Mouse (Mus musculus): ENCODE measurements around the gene Stum. TPM values are rescaled to one million over a fixed set of nuclear protein-coding genes. Genes with fewer than 3 reads are reported as not detected.

Stum gene
- total RNA-seq (2014; rRNA removed) (59.7 and 80.7 TPM in 2 replicates), polyA plus RNA-seq (2015; fragmentation: Nextera tagmentation; extraction: Ambion mirVana) (15.2 and 16.7 TPM in 2 replicates)

DNA sequence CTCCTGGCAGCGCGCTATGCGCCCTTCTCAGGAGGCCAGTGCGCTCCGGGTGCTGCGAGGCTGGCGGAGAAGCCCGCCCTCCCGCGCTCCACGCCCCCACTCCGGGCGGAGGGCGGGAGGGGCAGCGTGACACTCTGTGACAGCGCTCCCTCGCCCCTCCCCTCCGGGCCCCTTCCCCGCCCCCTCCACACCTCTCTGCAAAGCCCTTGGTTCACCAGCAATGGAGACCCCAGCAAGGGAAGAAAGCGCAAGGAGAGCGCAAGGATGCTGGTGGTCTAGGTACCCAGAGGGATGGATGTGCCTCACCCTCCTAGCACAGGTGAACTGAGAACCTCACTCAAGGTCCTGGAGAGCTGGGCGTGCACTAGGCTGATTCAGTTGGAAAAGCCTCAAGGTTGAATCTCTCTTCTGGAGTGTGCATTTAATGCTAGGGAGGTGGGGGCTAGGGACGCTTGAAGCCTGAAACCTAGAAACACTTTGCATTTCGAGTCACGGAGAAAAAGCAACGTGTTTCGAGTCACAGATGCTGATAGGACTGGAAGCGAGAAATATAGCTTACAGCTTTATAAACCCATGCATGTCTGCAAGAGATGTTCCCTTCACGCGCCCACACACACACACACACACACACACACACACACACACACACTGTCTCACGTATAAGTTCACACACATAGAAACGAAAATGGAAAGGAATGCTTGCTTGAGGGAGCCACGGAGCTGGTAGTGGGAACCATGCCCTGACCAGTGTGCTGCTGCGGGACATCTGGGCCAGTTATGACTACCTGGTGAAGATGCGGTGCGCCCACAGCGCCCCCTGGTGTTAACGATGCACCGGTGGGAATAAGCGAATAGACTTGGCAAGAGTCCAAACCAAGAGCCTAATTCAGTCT, at the start of gene Stum:
TSS of gene Stum (minus strand) at position 106 of the 893 bp plus-strand sequence.
- Histone ChIP-seq H3K36me3 (ENCODE audit: insufficient read depth) (no peaks in the 10 kb centered on the region), H3K4me1 (ENCODE audit: insufficient read depth) (peaks cover 4% of the 10 kb centered on the region; the same call in 1 of the 2 replicates), H3K9me3 (ENCODE audit: low read length) (no peaks in the 10 kb centered on the region), H3K9ac (peak within 1 kb of the TSS; percentile 68), H3K4me2 (ENCODE audit: low read depth) (peak within 1 kb of the TSS; percentile 89), H3K27me3 (ENCODE audit: insufficient read depth, low read length) (peaks cover 5% of the 10 kb centered on the region; the same call in 1 of the 2 replicates), H3K27ac (ENCODE audit: low read depth, low read length) (peak within 1 kb of the TSS; percentile 45; the same call in 1 of the 2 replicates), H3K4me3 (ENCODE audit: low read depth, low read length) (peak within 1 kb of the TSS; percentile 54)
- peak; percentile 80 for ATAC-seq
- TF ChIP-seq CTCF (IDR thresholded peaks at IDR 0.05; ENCODE audit: low read depth): peak; percentile 87
- DNase-seq: peak; percentile 83
- 4% methylated on average over 39 of the region's 40 CpGs for WGBS

DNA sequence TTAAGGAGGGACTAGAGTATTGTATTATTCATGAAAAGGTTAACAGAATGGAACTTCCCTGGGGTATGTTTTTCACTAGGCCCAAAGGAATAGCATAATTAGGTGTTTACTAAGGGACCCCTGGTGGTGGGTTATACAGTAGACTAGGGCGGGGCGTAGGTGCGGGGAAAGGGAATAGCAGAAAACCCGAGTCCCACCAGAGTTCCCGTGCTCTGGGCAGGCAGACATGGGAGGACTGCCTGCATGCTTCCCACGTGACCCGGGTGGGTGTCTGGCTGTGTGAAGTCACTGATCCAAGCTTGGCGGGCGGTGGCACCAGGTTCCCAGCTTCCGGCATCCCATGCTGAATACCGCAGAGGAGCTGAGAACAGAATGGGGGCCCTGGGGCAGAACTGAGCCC, 49.4 kb upstream of the Stum start:
- Histone ChIP-seq H3K4me1 (ENCODE audit: insufficient read depth) (no peaks in the 10 kb centered on the region), H3K27me3 (ENCODE audit: insufficient read depth, low read length) (no peaks in the 10 kb centered on the region), H3K27ac (ENCODE audit: low read depth, low read length) (no peak overlapping the region), H3K4me2 (ENCODE audit: low read depth) (no peak overlapping the region), H3K4me3 (ENCODE audit: low read depth, low read length) (no peak overlapping the region), H3K9ac (no peak overlapping the region), H3K9me3 (ENCODE audit: low read length) (no peaks in the 10 kb centered on the region; the same call in 1 of the 2 replicates), H3K36me3 (ENCODE audit: insufficient read depth) (no peaks in the 10 kb centered on the region)
- DNase-seq (no peak), ATAC-seq (no peak)
- TF ChIP-seq CTCF (IDR thresholded peaks at IDR 0.05; ENCODE audit: low read depth): no peak
- 94% methylated on average over 11 of the region's 11 CpGs for WGBS

DNA sequence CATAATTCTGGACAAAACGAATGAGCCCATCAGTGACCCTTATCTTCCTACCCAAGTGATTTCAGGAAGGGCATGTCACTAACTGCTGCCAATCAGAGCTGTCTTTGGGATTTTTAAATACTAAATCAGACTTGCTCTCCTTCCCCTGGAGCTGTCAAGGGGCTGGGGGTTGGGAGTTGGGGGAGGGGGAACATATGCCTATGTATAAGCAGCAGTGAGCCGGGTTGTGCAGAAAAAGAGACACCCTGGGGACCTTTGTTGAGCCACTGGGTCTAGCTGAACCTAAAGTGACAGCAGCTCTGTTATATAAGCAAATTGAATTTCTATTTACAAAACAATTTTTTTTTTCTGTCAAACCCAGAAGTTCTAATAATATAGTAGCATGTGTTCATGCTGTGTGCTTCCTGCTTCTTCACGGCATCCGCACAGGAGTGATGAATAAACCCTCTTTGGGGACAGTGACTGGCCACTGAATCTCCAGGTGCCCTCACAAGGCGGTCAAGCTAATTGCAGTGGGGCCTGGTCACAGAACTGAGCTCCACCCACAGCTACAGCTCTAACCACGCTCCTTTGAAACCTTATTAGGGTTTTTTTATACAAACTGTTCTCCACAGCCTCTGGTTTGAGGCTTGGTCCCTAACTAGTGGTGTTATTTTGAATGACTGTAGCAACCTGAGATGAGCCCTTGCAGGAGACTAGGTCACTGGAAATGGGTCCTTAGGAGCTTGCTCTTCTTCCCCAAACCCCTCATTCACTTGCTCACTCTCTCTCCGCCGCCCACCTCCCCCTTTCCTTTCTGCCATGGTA, 47.4 kb upstream of the Stum start:
- ATAC-seq (no peak), DNase-seq (no peak)
- 64% methylated on average over 8 of the region's 8 CpGs for WGBS
- H3K4me3 ChIP-seq (ENCODE audit: low read depth, low read length): no peak overlapping the region
- no peaks in the 10 kb centered on the region for H3K36me3 ChIP-seq (ENCODE audit: insufficient read depth)
- no peaks in the 10 kb centered on the region for H3K27me3 ChIP-seq (ENCODE audit: insufficient read depth, low read length)
- no peaks in the 10 kb centered on the region; the same call in 1 of the 2 replicates for H3K9me3 ChIP-seq (ENCODE audit: low read length)
- no peaks in the 10 kb centered on the region for H3K4me1 ChIP-seq (ENCODE audit: insufficient read depth)
- no peak overlapping the region for H3K9ac ChIP-seq
- no peak overlapping the region for H3K4me2 ChIP-seq (ENCODE audit: low read depth)
- no peak for TF ChIP-seq CTCF (IDR thresholded peaks at IDR 0.05; ENCODE audit: low read depth)
- H3K27ac ChIP-seq (ENCODE audit: low read depth, low read length): no peak overlapping the region

DNA sequence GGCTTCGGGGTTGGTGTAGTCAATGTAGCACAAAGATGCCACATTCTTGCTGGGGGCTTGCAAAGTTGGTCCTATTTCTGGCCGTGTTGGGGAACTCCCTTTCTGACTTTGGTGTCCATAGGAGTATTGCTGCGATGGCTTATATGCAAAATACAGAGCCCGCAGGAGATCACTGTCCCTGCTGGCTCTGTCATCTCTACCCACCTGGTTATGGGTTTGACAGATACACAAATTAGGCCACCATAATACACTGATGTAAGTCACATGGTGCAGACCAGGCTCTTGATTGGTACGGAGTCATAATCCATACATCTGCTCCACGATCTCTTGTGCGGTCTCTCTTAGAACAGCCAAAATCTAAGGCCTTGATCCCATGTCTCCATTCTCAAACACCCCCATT, 46.5 kb upstream of the Stum start:
- no peaks in the 10 kb centered on the region for H3K27me3 ChIP-seq (ENCODE audit: insufficient read depth, low read length)
- H3K9me3 ChIP-seq (ENCODE audit: low read length): no peaks in the 10 kb centered on the region; the same call in 1 of the 2 replicates
- no peaks in the 10 kb centered on the region for H3K4me1 ChIP-seq (ENCODE audit: insufficient read depth)
- ATAC-seq: no peak
- no peak overlapping the region for H3K27ac ChIP-seq (ENCODE audit: low read depth, low read length)
- no peak overlapping the region for H3K9ac ChIP-seq
- H3K4me3 ChIP-seq (ENCODE audit: low read depth, low read length): no peak overlapping the region
- 92% methylated on average over 7 of the region's 7 CpGs for WGBS
- DNase-seq: no peak
- no peaks in the 10 kb centered on the region for H3K36me3 ChIP-seq (ENCODE audit: insufficient read depth)
- no peak overlapping the region for H3K4me2 ChIP-seq (ENCODE audit: low read depth)
- no peak for TF ChIP-seq CTCF (IDR thresholded peaks at IDR 0.05; ENCODE audit: low read depth)

DNA sequence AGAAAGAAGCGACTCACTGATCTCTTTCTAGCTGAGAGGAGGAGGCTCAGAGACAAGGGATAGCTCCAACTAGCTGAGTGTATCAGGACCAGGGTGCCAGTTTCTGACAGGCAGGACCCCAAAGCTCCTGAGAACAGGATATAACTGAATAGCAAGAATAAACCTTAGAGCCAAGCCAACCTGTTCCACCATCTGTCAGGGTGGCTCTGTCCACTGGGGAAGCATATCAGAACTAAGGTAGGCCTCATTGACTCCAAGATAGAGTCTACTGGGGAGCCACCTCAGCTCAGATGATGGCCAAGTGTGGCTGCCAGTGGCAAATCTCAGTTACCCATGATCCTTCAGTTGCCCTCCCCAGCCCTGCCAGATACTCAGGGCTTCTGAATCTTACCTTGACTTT, 42.0 kb upstream of the Stum start:
- WGBS: 88% methylated on average over 1 of the region's 1 CpGs

DNA sequence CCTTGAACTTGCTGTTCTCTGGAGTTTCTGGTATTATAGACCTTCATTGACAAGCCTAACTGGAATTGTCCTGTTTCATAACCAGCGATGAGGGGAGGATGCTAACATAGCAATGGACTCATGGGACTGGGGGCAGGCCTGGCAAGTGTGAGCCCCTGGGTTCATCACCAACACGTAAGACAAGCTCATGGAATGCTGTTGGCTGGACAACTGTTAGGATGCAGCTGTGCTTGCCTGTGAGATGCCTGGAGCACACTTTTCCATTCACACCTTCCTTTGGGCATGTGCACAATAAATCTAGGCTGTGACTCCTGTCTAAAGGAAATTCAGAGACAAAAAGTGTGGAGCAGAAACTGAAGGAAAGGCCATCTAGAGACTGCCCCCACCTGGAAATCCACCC, 40.0 kb upstream of the Stum start:
- 93% methylated on average over 2 of the region's 2 CpGs for WGBS
- Histone ChIP-seq H3K27me3 (ENCODE audit: insufficient read depth, low read length) (no peaks in the 10 kb centered on the region), H3K4me2 (ENCODE audit: low read depth) (no peak overlapping the region), H3K9me3 (ENCODE audit: low read length) (no peaks in the 10 kb centered on the region), H3K27ac (ENCODE audit: low read depth, low read length) (no peak overlapping the region), H3K36me3 (ENCODE audit: insufficient read depth) (no peaks in the 10 kb centered on the region), H3K4me3 (ENCODE audit: low read depth, low read length) (no peak overlapping the region), H3K9ac (no peak overlapping the region), H3K4me1 (ENCODE audit: insufficient read depth) (0 out of 2 replicates have a peak, but pooled peaks cover 5% of the 10 kb centered on the region)
- DNase-seq: no peak
- TF ChIP-seq CTCF (IDR thresholded peaks at IDR 0.05; ENCODE audit: low read depth): no peak
- ATAC-seq: no peak

More for the DNA sequence above, 42.0 kb upstream of the Stum start:
- DNase-seq: no peak
- H3K4me3 ChIP-seq (ENCODE audit: low read depth, low read length): no peak overlapping the region
- H3K4me2 ChIP-seq (ENCODE audit: low read depth): no peak overlapping the region
- H3K9ac ChIP-seq: no peak overlapping the region
- H3K9me3 ChIP-seq (ENCODE audit: low read length): no peaks in the 10 kb centered on the region
- no peaks in the 10 kb centered on the region for H3K27me3 ChIP-seq (ENCODE audit: insufficient read depth, low read length)
- H3K4me1 ChIP-seq (ENCODE audit: insufficient read depth): 0 out of 2 replicates have a peak, but pooled peaks cover 4% of the 10 kb centered on the region
- TF ChIP-seq CTCF (IDR thresholded peaks at IDR 0.05; ENCODE audit: low read depth): no peak
- no peak overlapping the region for H3K27ac ChIP-seq (ENCODE audit: low read depth, low read length)
- no peak for ATAC-seq
- H3K36me3 ChIP-seq (ENCODE audit: insufficient read depth): no peaks in the 10 kb centered on the region

Measured in forebrain, postnatal 0 days (tissue).